Mouse (Mus musculus) limb, embryonic 10.5 days (tissue): Measurements from ENCODE around the gene Cemip. TPM values are rescaled to one million over a fixed set of nuclear protein-coding genes. Genes with fewer than 3 reads are reported as not detected.

Experiments used
- DNase-seq: peaks from one replicate; pipeline ENCODE4 v3.0.0-alpha.2; 2017; ENCODE audit warnings: low spot score
- H3K27ac ChIP-seq: fragments of 300-500 bp; sonication (generic); 2 replicates; pipeline ENCODE4 v1.5.1; 2016; ENCODE audit warnings: mild to moderate bottlenecking
- H3K27me3 ChIP-seq: fragments of 300-500 bp; sonication (generic); 2 replicates; pipeline ENCODE4 v1.6.1; 2016; ENCODE audit warnings: low read depth, mild to moderate bottlenecking; ENCODE audit not compliant: poor library complexity, severe bottlenecking
- H3K36me3 ChIP-seq: fragments of 300-500 bp; sonication (generic); 2 replicates; pipeline ENCODE4 v1.6.1; 2016; ENCODE audit warnings: mild to moderate bottlenecking, moderate library complexity
- H3K4me1 ChIP-seq: fragments of 300-500 bp; sonication (generic); 2 replicates; pipeline ENCODE4 v1.6.1; 2016
- H3K4me3 ChIP-seq: fragments of 300-500 bp; sonication (generic); 2 replicates; pipeline ENCODE4 v1.5.1; 2016; ENCODE audit warnings: mild to moderate bottlenecking, moderate library complexity
- H3K9me3 ChIP-seq: fragments of 300-500 bp; sonication (generic); replicated peaks from 2 replicates; pipeline ENCODE4 v1.6.1; 2016; ENCODE audit warnings: mild to moderate bottlenecking
- WGBS: fragments of 180-500 bp; shearing (Covaris S2); methylation state at CpG from one replicate; pipeline ENCODE4 v1.1.7; 2016; 5-methylcytosine and 5-hydroxymethylcytosine counted together
- polyA plus RNA-seq: library from polyadenylated mRNA; unstranded; fragments of >200 nt; fragmentation: Nextera tagmentation; extraction: Ambion mirVana; gene quantifications from 2 replicates; pipeline ENCODE4 v1.2.1, GENCODE M21; 2016

The Cemip gene
- polyA plus RNA-seq, 1 experiment from 2014 or later = not detected

DNA sequence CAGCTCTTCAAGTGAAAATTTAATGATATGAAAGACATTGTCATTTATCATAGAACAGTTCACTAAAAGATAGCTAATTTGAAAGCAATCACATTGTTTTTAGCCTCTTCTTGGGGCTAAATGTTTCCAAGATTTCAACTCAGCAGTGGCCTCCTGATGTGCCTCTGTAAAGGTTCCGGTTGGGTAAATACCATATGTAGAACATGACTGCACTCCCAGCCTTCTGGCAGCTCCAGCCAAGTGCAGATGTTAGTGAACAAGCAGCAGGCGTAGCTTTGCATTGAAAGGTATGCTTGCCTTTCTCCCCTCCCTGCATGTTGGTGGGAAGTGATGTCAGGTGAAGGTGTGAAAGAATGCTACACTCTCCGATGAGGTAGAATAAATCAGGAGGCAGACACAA is 28.5 kb upstream of the Cemip start:
- no peaks in the 10 kb centered on the region for H3K9me3 ChIP-seq
- H3K27ac ChIP-seq = no peak overlapping the region
- H3K27me3 ChIP-seq = no peaks in the 10 kb centered on the region
- H3K36me3 ChIP-seq = peaks cover 43% of the 10 kb centered on the region
- no peak overlapping the region for H3K4me3 ChIP-seq
- 85% methylated on average over 3 of the region's 3 CpGs for WGBS
- H3K4me1 ChIP-seq = peaks cover 7% of the 10 kb centered on the region; the same call in 1 of the 2 replicates
- DNase-seq = no peak

GRCm38 (mm10) chr7:84113035-84113390 is 26.7 kb upstream of the Cemip start:
- H3K27ac ChIP-seq = no peak overlapping the region
- no peaks in the 10 kb centered on the region for H3K27me3 ChIP-seq
- H3K4me3 ChIP-seq = no peak overlapping the region
- H3K4me1 ChIP-seq = no peaks in the 10 kb centered on the region; the same call in 1 of the 2 replicates
- no peak for DNase-seq
- 93% methylated on average over 8 of the region's 8 CpGs for WGBS
- H3K9me3 ChIP-seq = no peaks in the 10 kb centered on the region
- H3K36me3 ChIP-seq = peaks cover 60% of the 10 kb centered on the region

DNA sequence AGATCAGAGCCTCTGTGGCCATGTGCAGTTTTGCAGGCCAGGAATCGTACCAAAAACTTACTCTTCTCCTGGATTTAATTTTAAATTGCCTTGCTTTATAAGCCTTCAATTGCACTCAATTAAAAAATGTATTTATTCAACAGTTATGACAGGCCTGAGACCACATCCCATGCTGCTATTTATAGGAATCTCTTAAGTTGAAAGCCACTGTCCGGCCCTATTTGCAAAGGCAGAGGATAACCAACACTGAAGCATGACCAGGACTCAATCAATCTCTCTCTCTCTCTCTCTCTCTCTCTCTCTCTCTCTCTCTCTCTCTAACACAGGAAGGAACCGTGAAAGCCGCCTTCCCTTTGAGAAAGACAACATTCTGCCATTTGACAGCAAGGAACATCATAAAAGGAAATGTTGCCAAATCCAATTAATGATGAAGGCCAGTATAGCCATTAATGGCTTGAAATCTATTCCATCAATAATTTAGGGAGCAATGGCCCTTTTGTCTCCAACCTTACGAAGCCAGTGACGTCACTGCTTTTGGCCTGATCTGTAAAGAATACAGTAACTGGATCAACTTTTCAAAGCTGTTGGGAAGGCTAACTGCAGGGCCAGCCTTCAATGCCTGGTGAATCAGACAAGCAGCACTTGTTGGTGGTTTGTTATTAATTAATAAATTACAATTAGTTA is 26.2 kb upstream of the Cemip start:
- H3K4me1 ChIP-seq = no peaks in the 10 kb centered on the region; the same call in 1 of the 2 replicates
- no peak overlapping the region for H3K27ac ChIP-seq
- no peak for DNase-seq
- 90% methylated on average over 6 of the region's 6 CpGs for WGBS
- peaks cover 65% of the 10 kb centered on the region for H3K36me3 ChIP-seq
- H3K4me3 ChIP-seq = no peak overlapping the region
- H3K27me3 ChIP-seq = no peaks in the 10 kb centered on the region
- H3K9me3 ChIP-seq = no peaks in the 10 kb centered on the region

- no peak overlapping the region for H3K4me3 ChIP-seq
- H3K9me3 ChIP-seq = no peaks in the 10 kb centered on the region
- no peak overlapping the region for H3K27ac ChIP-seq
- 73% methylated on average over 10 of the region's 10 CpGs for WGBS
- H3K4me1 ChIP-seq = no peaks in the 10 kb centered on the region
- no peak for DNase-seq
- peaks cover 69% of the 10 kb centered on the region for H3K36me3 ChIP-seq
- H3K27me3 ChIP-seq = no peaks in the 10 kb centered on the region
Measured at GRCm38 (mm10) chr7:84111716-84112350, 25.5 kb upstream of the Cemip start.

GRCm38 (mm10) chr7:84106942-84107341 is 20.6 kb upstream of the Cemip start:
- 95% methylated on average over 1 of the region's 1 CpGs for WGBS
- Histone ChIP-seq H3K36me3 (peaks cover 41% of the 10 kb centered on the region), H3K4me1 (no peaks in the 10 kb centered on the region), H3K27ac (no peak overlapping the region), H3K27me3 (no peaks in the 10 kb centered on the region), H3K4me3 (no peak overlapping the region), H3K9me3 (no peaks in the 10 kb centered on the region)
- no peak for DNase-seq

- no peaks in the 10 kb centered on the region for H3K27me3 ChIP-seq
- no peak overlapping the region for H3K4me3 ChIP-seq
- WGBS = 92% methylated on average over 1 of the region's 1 CpGs
- H3K36me3 ChIP-seq = peaks cover 5% of the 10 kb centered on the region; the same call in 1 of the 2 replicates
- H3K9me3 ChIP-seq = no peaks in the 10 kb centered on the region
- no peaks in the 10 kb centered on the region for H3K4me1 ChIP-seq
- DNase-seq = no peak
- no peak overlapping the region for H3K27ac ChIP-seq
Measured at GRCm38 (mm10) chr7:84102589-84102988, 16.3 kb upstream of the Cemip start.

DNA sequence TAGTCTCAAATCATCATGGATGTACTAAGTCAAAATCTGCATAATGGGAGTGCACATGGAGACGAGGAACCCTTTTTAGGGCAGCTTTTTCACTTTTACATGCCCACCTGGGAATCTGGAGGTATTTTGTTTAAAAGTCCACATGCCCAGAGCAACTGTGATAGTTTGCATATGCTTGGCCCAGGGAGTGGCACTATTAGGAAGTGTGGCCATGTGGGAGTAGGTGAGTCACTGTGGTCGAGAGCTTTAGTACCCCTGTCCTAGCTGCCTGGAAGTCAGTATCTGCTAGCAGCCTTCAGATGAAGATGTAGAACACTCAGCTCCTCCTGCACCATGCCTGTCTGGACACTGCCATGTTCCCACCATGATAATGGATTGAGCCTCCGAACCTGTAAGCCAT is 14.4 kb upstream of the Cemip start:
- no peak overlapping the region for H3K27ac ChIP-seq
- no peak for DNase-seq
- no peaks in the 10 kb centered on the region for H3K9me3 ChIP-seq
- no peaks in the 10 kb centered on the region for H3K27me3 ChIP-seq
- WGBS = 82% methylated on average over 3 of the region's 3 CpGs
- no peaks in the 10 kb centered on the region for H3K36me3 ChIP-seq
- H3K4me3 ChIP-seq = no peak overlapping the region
- no peaks in the 10 kb centered on the region for H3K4me1 ChIP-seq

- no peak for DNase-seq
- H3K36me3 ChIP-seq = no peaks in the 10 kb centered on the region
- no peaks in the 10 kb centered on the region for H3K9me3 ChIP-seq
- WGBS = 92% methylated on average over 1 of the region's 1 CpGs
- H3K27me3 ChIP-seq = no peaks in the 10 kb centered on the region
- no peak overlapping the region for H3K27ac ChIP-seq
- no peaks in the 10 kb centered on the region for H3K4me1 ChIP-seq
- no peak overlapping the region for H3K4me3 ChIP-seq
Measured at GRCm38 (mm10) chr7:84098098-84098497, 11.8 kb upstream of the Cemip start.

DNA sequence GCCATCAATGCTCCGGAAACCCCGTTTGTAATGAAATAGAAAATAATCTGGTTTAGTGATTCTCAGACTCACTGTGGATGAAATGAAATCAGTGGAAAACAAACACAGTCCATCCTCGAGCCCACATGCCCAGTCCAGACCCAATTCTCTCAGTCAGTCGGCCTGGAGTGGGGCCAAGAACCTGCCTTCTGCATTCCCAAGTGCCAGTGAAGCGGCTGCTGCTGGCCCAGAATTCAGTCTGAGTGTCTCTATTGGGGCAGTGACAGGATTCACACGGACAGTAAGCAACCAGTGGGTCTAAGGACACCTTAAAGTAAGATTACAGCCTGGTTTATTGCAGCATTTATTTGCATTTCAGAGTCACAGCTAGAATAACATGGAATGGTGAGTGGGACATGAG is 10.2 kb upstream of the Cemip start:
- Histone ChIP-seq H3K27ac (no peak overlapping the region), H3K9me3 (no peaks in the 10 kb centered on the region), H3K36me3 (no peaks in the 10 kb centered on the region), H3K4me3 (no peak overlapping the region), H3K27me3 (no peaks in the 10 kb centered on the region), H3K4me1 (no peaks in the 10 kb centered on the region)
- DNase-seq = no peak
- WGBS = 78% methylated on average over 6 of the region's 6 CpGs

DNA sequence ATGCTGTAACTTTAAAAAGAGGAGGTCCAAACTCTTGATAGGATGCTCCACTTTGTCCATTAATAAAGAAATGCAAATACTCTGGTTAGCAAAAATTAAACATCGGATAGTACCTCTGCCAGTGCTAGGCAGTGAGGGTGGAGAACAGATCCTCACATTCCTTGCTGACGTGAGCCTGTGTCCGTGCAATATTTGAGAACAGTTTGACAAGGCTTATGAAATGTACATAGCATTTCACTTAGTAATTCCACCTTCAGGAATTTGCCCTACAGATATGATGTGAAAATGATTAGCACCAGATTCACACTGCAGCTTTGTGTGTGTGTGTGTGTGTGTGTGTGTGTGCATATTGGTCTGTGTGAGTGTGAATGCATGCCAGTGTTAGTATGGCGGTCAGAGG is 4.5 kb upstream of the Cemip start:
- H3K9me3 ChIP-seq = no peaks in the 10 kb centered on the region
- no peak overlapping the region for H3K27ac ChIP-seq
- peaks cover 7% of the 10 kb centered on the region for H3K4me1 ChIP-seq
- no peak overlapping the region for H3K4me3 ChIP-seq
- DNase-seq = no peak
- no peaks in the 10 kb centered on the region for H3K36me3 ChIP-seq
- 86% methylated on average over 4 of the region's 4 CpGs for WGBS
- peaks cover 31% of the 10 kb centered on the region for H3K27me3 ChIP-seq

GRCm38 (mm10) chr7:84089777-84090176 is 3.5 kb upstream of the Cemip start:
- DNase-seq = no peak
- Histone ChIP-seq H3K4me1 (peaks cover 17% of the 10 kb centered on the region), H3K27ac (no peak overlapping the region), H3K36me3 (no peaks in the 10 kb centered on the region), H3K4me3 (no peak overlapping the region), H3K9me3 (no peaks in the 10 kb centered on the region), H3K27me3 (peaks cover 41% of the 10 kb centered on the region)
- WGBS = 21% methylated on average over 1 of the region's 1 CpGs

DNA sequence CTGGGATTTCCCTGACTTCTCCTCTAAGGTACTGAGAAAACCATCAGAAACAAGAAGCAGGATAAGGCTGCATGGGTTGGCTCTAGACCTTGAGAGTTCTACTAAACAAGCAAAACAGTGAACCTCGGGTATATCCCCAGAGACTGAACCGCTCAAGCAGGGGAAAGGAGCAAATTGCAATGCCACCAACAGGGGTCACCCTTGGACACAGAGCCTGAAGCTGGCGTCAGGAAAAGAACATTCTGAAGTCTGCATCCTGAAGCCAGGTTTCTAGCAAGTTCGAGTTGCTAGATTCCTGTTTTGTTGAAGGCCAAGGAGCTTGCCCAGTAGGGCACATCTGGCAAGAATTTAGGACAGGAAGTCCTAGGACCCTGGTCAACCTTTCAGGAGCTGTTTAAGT is 2.7 kb upstream of the Cemip start:
- no peaks in the 10 kb centered on the region for H3K9me3 ChIP-seq
- H3K27ac ChIP-seq = no peak overlapping the region
- peaks cover 17% of the 10 kb centered on the region for H3K4me1 ChIP-seq
- 14% methylated on average over 4 of the region's 4 CpGs for whole genome bisulfite sequencing
- DNase-seq = peak; percentile 50
- no peak overlapping the region for H3K4me3 ChIP-seq
- peaks cover 45% of the 10 kb centered on the region for H3K27me3 ChIP-seq
- no peaks in the 10 kb centered on the region for H3K36me3 ChIP-seq

GRCm38 (mm10) chr7:84088191-84088590 is 1.9 kb upstream of the Cemip start:
- Histone ChIP-seq H3K4me3 (no peak overlapping the region), H3K9me3 (no peaks in the 10 kb centered on the region), H3K27me3 (peaks cover 45% of the 10 kb centered on the region), H3K27ac (no peak overlapping the region), H3K36me3 (no peaks in the 10 kb centered on the region), H3K4me1 (peaks cover 17% of the 10 kb centered on the region)
- no peak for DNase-seq
- 81% methylated on average over 3 of the region's 3 CpGs for WGBS
